Mouse (Mus musculus): ENCODE measurements at regions not wholly inside any gene's neighbourhood (a gene's known extent, or its start where the extent isn't known, plus 50 kb on each side); places are given as distances from the start of the nearest gene placed in this dataset.

GRCm38 (mm10) chr5:148633999-148634398 lies 81.4 kb upstream of the Ubl3 start:
- Histone ChIP-seq H3K27me3 (ENCODE audit: control insufficient read depth, insufficient read depth, low read length) (no peaks in the 10 kb centered on the region), H3K9ac (replicated peaks; ENCODE audit: low read depth, low read length) (no peak overlapping the region), H3K9me3 (ENCODE audit: control insufficient read depth, low read length) (no peaks in the 10 kb centered on the region), H3K4me1 (ENCODE audit: control insufficient read depth, insufficient read depth, low read length) (0 out of 2 replicates have a peak, but pooled peaks cover 4% of the 10 kb centered on the region), H3K4me2 (ENCODE audit: low read depth, low read length) (no peak overlapping the region), H3K4me3 (ENCODE audit: low read depth, low read length) (no peak overlapping the region), H3K27ac (ENCODE audit: low read depth, low read length) (no peak overlapping the region), H3K36me3 (ENCODE audit: control insufficient read depth, insufficient read depth, low read length) (no peaks in the 10 kb centered on the region)
- 64% methylated on average over 5 of the region's 5 CpGs for WGBS
- ATAC-seq (ENCODE audit: low read depth) = peak; percentile 51; the same call in 1 of the 2 replicates

GRCm38 (mm10) chr5:148633331-148633730 lies 80.7 kb upstream of the Ubl3 start:
- H3K4me3 ChIP-seq (ENCODE audit: low read depth, low read length) = no peak overlapping the region
- 93% methylated on average over 6 of the region's 6 CpGs for WGBS
- no peaks in the 10 kb centered on the region for H3K36me3 ChIP-seq (ENCODE audit: control insufficient read depth, insufficient read depth, low read length)
- H3K4me1 ChIP-seq (ENCODE audit: control insufficient read depth, insufficient read depth, low read length) = 0 out of 2 replicates have a peak, but pooled peaks cover 4% of the 10 kb centered on the region
- no peak overlapping the region for H3K27ac ChIP-seq (ENCODE audit: low read depth, low read length)
- no peak overlapping the region for H3K4me2 ChIP-seq (ENCODE audit: low read depth, low read length)
- no peaks in the 10 kb centered on the region for H3K27me3 ChIP-seq (ENCODE audit: control insufficient read depth, insufficient read depth, low read length)
- ATAC-seq (ENCODE audit: low read depth) = no peak
- no peak overlapping the region for H3K9ac ChIP-seq (replicated peaks; ENCODE audit: low read depth, low read length)
- H3K9me3 ChIP-seq (ENCODE audit: control insufficient read depth, low read length) = no peaks in the 10 kb centered on the region

- ATAC-seq (ENCODE audit: low read depth) = no peak
Observed at GRCm38 (mm10) chr5:148632516-148633170, 80.1 kb upstream of the Ubl3 start.

GRCm38 (mm10) chr5:148631566-148631965 lies 79.0 kb upstream of the Ubl3 start:
- H3K27me3 ChIP-seq (ENCODE audit: control insufficient read depth, insufficient read depth, low read length) = no peaks in the 10 kb centered on the region
- ATAC-seq (ENCODE audit: low read depth) = no peak
- H3K27ac ChIP-seq (ENCODE audit: low read depth, low read length) = no peak overlapping the region
- no peak overlapping the region for H3K4me3 ChIP-seq (ENCODE audit: low read depth, low read length)
- H3K9ac ChIP-seq (replicated peaks; ENCODE audit: low read depth, low read length) = no peak overlapping the region
- no peak overlapping the region for H3K4me2 ChIP-seq (ENCODE audit: low read depth, low read length)
- WGBS = 91% methylated on average over 5 of the region's 5 CpGs
- 0 out of 2 replicates have a peak, but pooled peaks cover 4% of the 10 kb centered on the region for H3K4me1 ChIP-seq (ENCODE audit: control insufficient read depth, insufficient read depth, low read length)
- no peaks in the 10 kb centered on the region for H3K9me3 ChIP-seq (ENCODE audit: control insufficient read depth, low read length)
- no peaks in the 10 kb centered on the region for H3K36me3 ChIP-seq (ENCODE audit: control insufficient read depth, insufficient read depth, low read length)

More at GRCm38 (mm10) chr5:148632516-148633170, 80.1 kb upstream of the Ubl3 start:
- WGBS = 66% methylated on average over 11 of the region's 11 CpGs
- no peak overlapping the region for H3K9ac ChIP-seq (replicated peaks; ENCODE audit: low read depth, low read length)
- no peak overlapping the region for H3K4me2 ChIP-seq (ENCODE audit: low read depth, low read length)
- H3K4me3 ChIP-seq (ENCODE audit: low read depth, low read length) = no peak overlapping the region
- no peak overlapping the region for H3K27ac ChIP-seq (ENCODE audit: low read depth, low read length)
- 0 out of 2 replicates have a peak, but pooled peaks cover 4% of the 10 kb centered on the region for H3K4me1 ChIP-seq (ENCODE audit: control insufficient read depth, insufficient read depth, low read length)
- H3K36me3 ChIP-seq (ENCODE audit: control insufficient read depth, insufficient read depth, low read length) = no peaks in the 10 kb centered on the region
- no peaks in the 10 kb centered on the region for H3K9me3 ChIP-seq (ENCODE audit: control insufficient read depth, low read length)
- H3K27me3 ChIP-seq (ENCODE audit: control insufficient read depth, insufficient read depth, low read length) = no peaks in the 10 kb centered on the region

- no peak overlapping the region for H3K4me3 ChIP-seq (ENCODE audit: low read depth, low read length)
- WGBS = 88% methylated on average over 5 of the region's 5 CpGs
- no peak overlapping the region for H3K4me2 ChIP-seq (ENCODE audit: low read depth, low read length)
- H3K9me3 ChIP-seq (ENCODE audit: control insufficient read depth, low read length) = no peaks in the 10 kb centered on the region
- no peak overlapping the region for H3K9ac ChIP-seq (replicated peaks; ENCODE audit: low read depth, low read length)
- no peak for ATAC-seq (ENCODE audit: low read depth)
- no peak overlapping the region for H3K27ac ChIP-seq (ENCODE audit: low read depth, low read length)
- no peaks in the 10 kb centered on the region for H3K36me3 ChIP-seq (ENCODE audit: control insufficient read depth, insufficient read depth, low read length)
- peaks cover 5% of the 10 kb centered on the region; the same call in 1 of the 2 replicates for H3K4me1 ChIP-seq (ENCODE audit: control insufficient read depth, insufficient read depth, low read length)
- no peaks in the 10 kb centered on the region for H3K27me3 ChIP-seq (ENCODE audit: control insufficient read depth, insufficient read depth, low read length)
Observed at GRCm38 (mm10) chr5:148626014-148626413, 73.4 kb upstream of the Ubl3 start.

GRCm38 (mm10) chr5:148624649-148625405 lies 72.2 kb upstream of the Ubl3 start:
- no peaks in the 10 kb centered on the region for H3K27me3 ChIP-seq (ENCODE audit: control insufficient read depth, insufficient read depth, low read length)
- H3K36me3 ChIP-seq (ENCODE audit: control insufficient read depth, insufficient read depth, low read length) = no peaks in the 10 kb centered on the region
- no peak overlapping the region for H3K4me3 ChIP-seq (ENCODE audit: low read depth, low read length)
- peak overlapping the region; percentile 40; the same call in 1 of the 2 replicates for H3K27ac ChIP-seq (ENCODE audit: low read depth, low read length)
- no peak overlapping the region for H3K9ac ChIP-seq (replicated peaks; ENCODE audit: low read depth, low read length)
- WGBS = 42% methylated on average over 21 of the region's 21 CpGs
- H3K9me3 ChIP-seq (ENCODE audit: control insufficient read depth, low read length) = no peaks in the 10 kb centered on the region
- H3K4me2 ChIP-seq (ENCODE audit: low read depth, low read length) = no peak overlapping the region
- ATAC-seq (ENCODE audit: low read depth) = no peak; the same call in 1 of the 2 replicates
- H3K4me1 ChIP-seq (ENCODE audit: control insufficient read depth, insufficient read depth, low read length) = peaks cover 5% of the 10 kb centered on the region; the same call in 1 of the 2 replicates

- Histone ChIP-seq H3K27ac (ENCODE audit: low read depth, low read length) (no peak overlapping the region), H3K4me1 (ENCODE audit: control insufficient read depth, insufficient read depth, low read length) (peaks cover 7% of the 10 kb centered on the region; the same call in 1 of the 2 replicates), H3K9ac (replicated peaks; ENCODE audit: low read depth, low read length) (no peak overlapping the region), H3K36me3 (ENCODE audit: control insufficient read depth, insufficient read depth, low read length) (no peaks in the 10 kb centered on the region), H3K4me2 (ENCODE audit: low read depth, low read length) (no peak overlapping the region), H3K27me3 (ENCODE audit: control insufficient read depth, insufficient read depth, low read length) (no peaks in the 10 kb centered on the region), H3K4me3 (ENCODE audit: low read depth, low read length) (no peak overlapping the region), H3K9me3 (ENCODE audit: control insufficient read depth, low read length) (no peaks in the 10 kb centered on the region)
- no peak for ATAC-seq (ENCODE audit: low read depth)
- 54% methylated on average over 10 of the region's 10 CpGs for WGBS
Observed at GRCm38 (mm10) chr5:148620895-148621786, 68.6 kb upstream of the Ubl3 start.

- 91% methylated on average over 2 of the region's 2 CpGs for whole genome bisulfite sequencing
- Histone ChIP-seq H3K4me2 (ENCODE audit: low read depth, low read length) (no peak overlapping the region), H3K27me3 (ENCODE audit: control insufficient read depth, insufficient read depth, low read length) (no peaks in the 10 kb centered on the region), H3K4me3 (ENCODE audit: low read depth, low read length) (no peak overlapping the region), H3K36me3 (ENCODE audit: control insufficient read depth, insufficient read depth, low read length) (no peaks in the 10 kb centered on the region), H3K9ac (replicated peaks; ENCODE audit: low read depth, low read length) (no peak overlapping the region), H3K9me3 (ENCODE audit: control insufficient read depth, low read length) (no peaks in the 10 kb centered on the region), H3K4me1 (ENCODE audit: control insufficient read depth, insufficient read depth, low read length) (peaks cover 6% of the 10 kb centered on the region; the same call in 1 of the 2 replicates), H3K27ac (ENCODE audit: low read depth, low read length) (no peak overlapping the region)
- no peak for ATAC-seq (ENCODE audit: low read depth)
Observed at GRCm38 (mm10) chr5:148619917-148620316, 67.3 kb upstream of the Ubl3 start.

All from neural tube, embryonic 14.5 days (tissue).